Mouse (Mus musculus): ENCODE measurements around the gene Ddost.

GRCm38 (mm10) chr4:138331647-138332046, 27.1 kb downstream of the Ddost start:
- no peak for TF ChIP-seq CTCF (IDR thresholded peaks at IDR 0.05; ENCODE audit: low read depth, low read length)
- no peak for TF ChIP-seq TAL1 (conservative IDR thresholded peaks at IDR 0.05; ENCODE audit: low read depth, low read length)
- TF ChIP-seq POLR2AphosphoS5 (IDR thresholded peaks at IDR 0.05; ENCODE audit: insufficient replicate concordance, low read depth, low read length) = no peak
